Mouse (Mus musculus) small intestine, adult 2 months (tissue): Measurements from ENCODE around the gene Nedd9.

Experiments
- CTCF ChIP-seq: fragments of 200-500 bp; IDR thresholded peaks from 2 replicates; pipeline ENCODE4 v1.5.1; 2012; ENCODE audit warnings: low read depth, mild to moderate bottlenecking, control low read depth, inconsistent platforms, low read length, moderate library complexity, mixed read lengths; ENCODE audit not compliant: insufficient replicate concordance, insufficient read length; ENCODE audit errors: extremely low read depth
- POLR2A ChIP-seq: fragments of 200-500 bp; IDR thresholded peaks from 2 replicates; pipeline ENCODE4 v1.6.1; 2012; ENCODE audit warnings: low read depth, mild to moderate bottlenecking, control low read depth, inconsistent platforms, low read length, moderate library complexity

GRCm38 (mm10) chr13:41423463-41424074 is 63.6 kb downstream of the Nedd9 start:
- TF ChIP-seq CTCF (peak; percentile 17; the same call in 1 of the 2 replicates), POLR2A (no peak; the same call in 1 of the 2 replicates)
